Mouse (Mus musculus): ENCODE results near the gene Inf2.

Gene Inf2

GRCm38 (mm10) chr12:112663303-112663702 is 74.7 kb downstream of the Inf2 start:
- no peak for DNase-seq

- DNase-seq, result no peak
These were observed 75.1 kb downstream of the Inf2 start for GRCm38 (mm10) chr12:112663716-112664115.

- no peak for DNase-seq
These were observed 75.5 kb downstream of the Inf2 start for GRCm38 (mm10) chr12:112664124-112664523.

- no peak for DNase-seq
These were observed 76.1 kb downstream of the Inf2 start for GRCm38 (mm10) chr12:112664656-112665055.
